Mouse (Mus musculus) liver, embryonic 12.5 days (tissue): ENCODE measurements at regions not wholly inside any gene's neighbourhood (a gene's known extent, or its start where the extent isn't known, plus 50 kb on each side); places are given as distances from the start of the nearest gene placed in this dataset.

Source experiments
- ATAC-seq: fragments of 200-750 bp; cut with Nextera tagmentation; 2 replicates; pipeline ENCODE4 v1.8.0; 2017; ENCODE audit warnings: moderate number of reproducible peaks, mild to moderate bottlenecking, moderate library complexity
- H3K27ac ChIP-seq: fragments of 300-500 bp; sonication (generic); 2 replicates; pipeline ENCODE4 v1.5.1; 2016; ENCODE audit warnings: mild to moderate bottlenecking
- H3K27me3 ChIP-seq: fragments of 300-500 bp; sonication (generic); replicated peaks from 2 replicates; pipeline ENCODE4 v1.6.1; 2016; ENCODE audit warnings: mild to moderate bottlenecking, moderate library complexity
- H3K36me3 ChIP-seq: fragments of 300-500 bp; sonication (generic); 2 replicates; pipeline ENCODE4 v1.6.1; 2016; ENCODE audit warnings: mild to moderate bottlenecking, moderate library complexity
- H3K4me1 ChIP-seq: fragments of 300-500 bp; sonication (generic); 2 replicates; pipeline ENCODE4 v1.6.1; 2016
- H3K4me2 ChIP-seq: fragments of 300-500 bp; sonication (generic); 2 replicates; pipeline ENCODE4 v1.6.1; 2016; ENCODE audit warnings: mild to moderate bottlenecking, moderate library complexity
- H3K4me3 ChIP-seq: fragments of 300-500 bp; sonication (generic); 2 replicates; pipeline ENCODE4 v1.5.1; 2016; ENCODE audit warnings: mild to moderate bottlenecking, moderate library complexity
- H3K9ac ChIP-seq: fragments of 300-500 bp; sonication (generic); 2 replicates; pipeline ENCODE4 v1.6.1; 2016; ENCODE audit warnings: mild to moderate bottlenecking, moderate library complexity
- H3K9me3 ChIP-seq: fragments of 300-500 bp; sonication (generic); replicated peaks from 2 replicates; pipeline ENCODE4 v1.6.1; 2016; ENCODE audit warnings: mild to moderate bottlenecking, moderate library complexity
- WGBS: fragments of 180-500 bp; shearing (Covaris S2); methylation state at CpG from one replicate; pipeline ENCODE4 v1.1.7; 2016; ENCODE audit not compliant: insufficient replicate concordance; 5-methylcytosine and 5-hydroxymethylcytosine counted together

- Histone ChIP-seq H3K4me1 (no peaks in the 10 kb centered on the region), H3K4me2 (no peak overlapping the region), H3K36me3 (no peaks in the 10 kb centered on the region), H3K27ac (no peak overlapping the region), H3K4me3 (no peak overlapping the region), H3K27me3 (no peaks in the 10 kb centered on the region), H3K9ac (no peak overlapping the region), H3K9me3 (no peaks in the 10 kb centered on the region)
- 51% methylated on average over 3 of the region's 3 CpGs for WGBS
- ATAC-seq = no peak
These were observed 82.0 kb downstream of the Cth start for GRCm38 (mm10) chr3:157842872-157843271.

- WGBS = 53% methylated on average over 2 of the region's 2 CpGs
- Histone ChIP-seq H3K36me3 (no peaks in the 10 kb centered on the region), H3K9me3 (no peaks in the 10 kb centered on the region), H3K27ac (no peak overlapping the region), H3K9ac (no peak overlapping the region), H3K4me2 (no peak overlapping the region), H3K4me1 (no peaks in the 10 kb centered on the region), H3K4me3 (no peak overlapping the region), H3K27me3 (no peaks in the 10 kb centered on the region)
- no peak for ATAC-seq
These were observed 83.6 kb downstream of the Cth start for GRCm38 (mm10) chr3:157841164-157841719.

GRCm38 (mm10) chr3:157804307-157804706, 120.6 kb downstream of the Cth start:
- no peak; the same call in 1 of the 2 replicates for ATAC-seq
- H3K27ac ChIP-seq = no peak overlapping the region
- no peak overlapping the region for H3K9ac ChIP-seq
- 39% methylated on average over 3 of the region's 3 CpGs for WGBS
- no peak overlapping the region for H3K4me3 ChIP-seq
- H3K4me1 ChIP-seq = no peaks in the 10 kb centered on the region
- H3K9me3 ChIP-seq = no peaks in the 10 kb centered on the region
- no peak overlapping the region for H3K4me2 ChIP-seq
- H3K27me3 ChIP-seq = no peaks in the 10 kb centered on the region
- H3K36me3 ChIP-seq = no peaks in the 10 kb centered on the region

GRCm38 (mm10) chr3:157803356-157803755, 121.5 kb downstream of the Cth start:
- Histone ChIP-seq H3K27me3 (no peaks in the 10 kb centered on the region), H3K9ac (no peak overlapping the region), H3K4me1 (no peaks in the 10 kb centered on the region), H3K4me2 (no peak overlapping the region), H3K4me3 (no peak overlapping the region), H3K27ac (no peak overlapping the region), H3K36me3 (no peaks in the 10 kb centered on the region), H3K9me3 (no peaks in the 10 kb centered on the region)
- WGBS = 66% methylated on average over 4 of the region's 4 CpGs
- ATAC-seq = no peak

- Histone ChIP-seq H3K4me2 (no peak overlapping the region), H3K4me3 (no peak overlapping the region), H3K9ac (no peak overlapping the region), H3K9me3 (no peaks in the 10 kb centered on the region), H3K27ac (no peak overlapping the region), H3K27me3 (no peaks in the 10 kb centered on the region), H3K36me3 (no peaks in the 10 kb centered on the region), H3K4me1 (no peaks in the 10 kb centered on the region)
- 44% methylated on average over 4 of the region's 4 CpGs for WGBS
- no peak for ATAC-seq
These were observed 137.2 kb downstream of the Cth start for GRCm38 (mm10) chr3:157787559-157788256.

DNA sequence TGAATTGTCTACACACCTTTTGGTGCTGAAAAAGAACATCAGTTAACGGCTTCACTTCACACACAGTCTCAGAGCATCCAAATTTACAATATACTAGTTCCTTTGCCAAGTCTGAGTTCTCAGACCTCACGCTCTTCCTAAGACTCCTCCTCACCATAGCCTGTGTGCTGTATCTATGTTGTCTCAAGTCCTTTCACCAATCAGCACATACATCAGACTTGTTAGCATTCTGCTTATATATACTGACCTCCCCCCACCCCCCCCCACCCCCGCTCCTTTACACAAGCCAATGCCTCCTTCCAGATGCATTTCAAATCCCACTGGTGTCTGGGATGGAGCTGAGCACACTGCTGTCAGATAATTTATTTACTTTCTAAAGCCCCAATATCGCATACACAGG, 143.8 kb downstream of the Cth start:
- H3K9me3 ChIP-seq = no peaks in the 10 kb centered on the region
- H3K27me3 ChIP-seq = no peaks in the 10 kb centered on the region
- H3K36me3 ChIP-seq = no peaks in the 10 kb centered on the region
- no peak for ATAC-seq
- H3K27ac ChIP-seq = no peak overlapping the region
- H3K4me2 ChIP-seq = no peak overlapping the region
- 58% methylated on average over 4 of the region's 4 CpGs for WGBS
- H3K9ac ChIP-seq = no peak overlapping the region
- no peak overlapping the region for H3K4me3 ChIP-seq
- H3K4me1 ChIP-seq = no peaks in the 10 kb centered on the region

DNA sequence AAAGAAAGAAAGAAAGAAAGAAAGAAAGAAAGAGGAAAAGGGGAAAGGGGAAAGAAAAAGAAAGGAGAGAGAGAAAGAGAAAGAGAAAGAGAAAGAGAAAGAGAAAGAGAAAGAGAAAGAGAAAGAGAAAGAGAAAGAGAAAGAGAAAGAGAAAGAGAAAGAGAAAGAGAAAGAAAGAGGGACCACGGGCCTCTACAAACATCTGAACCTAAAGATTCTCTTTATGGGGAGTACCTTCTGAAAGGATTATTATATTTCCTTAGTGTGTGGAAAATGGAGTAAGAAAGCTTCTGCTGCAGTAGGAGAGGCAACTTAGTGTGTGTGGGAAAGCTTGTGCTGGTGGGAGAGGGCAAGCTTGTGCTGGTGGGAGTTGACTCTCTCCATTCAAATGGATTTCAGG, 147.1 kb downstream of the Cth start:
- WGBS = 59% methylated on average over 1 of the region's 1 CpGs
- ATAC-seq = no peak
- no peaks in the 10 kb centered on the region for H3K9me3 ChIP-seq

GRCm38 (mm10) chr3:157763487-157764199, 161.2 kb downstream of the Cth start:
- H3K4me3 ChIP-seq = no peak overlapping the region
- WGBS = 44% methylated on average over 6 of the region's 6 CpGs
- H3K9me3 ChIP-seq = no peaks in the 10 kb centered on the region
- no peak overlapping the region for H3K27ac ChIP-seq
- ATAC-seq = no peak
- no peaks in the 10 kb centered on the region for H3K27me3 ChIP-seq
- no peaks in the 10 kb centered on the region for H3K36me3 ChIP-seq
- H3K9ac ChIP-seq = no peak overlapping the region
- H3K4me2 ChIP-seq = no peak overlapping the region
- H3K4me1 ChIP-seq = no peaks in the 10 kb centered on the region

More for the DNA sequence above, 147.1 kb downstream of the Cth start:
- H3K9ac ChIP-seq = no peak overlapping the region
- H3K27me3 ChIP-seq = no peaks in the 10 kb centered on the region
- H3K4me1 ChIP-seq = no peaks in the 10 kb centered on the region
- no peaks in the 10 kb centered on the region for H3K36me3 ChIP-seq
- H3K4me2 ChIP-seq = no peak overlapping the region
- no peak overlapping the region for H3K27ac ChIP-seq
- H3K4me3 ChIP-seq = no peak overlapping the region

GRCm38 (mm10) chr3:157759856-157760255, 165.0 kb downstream of the Cth start:
- 73% methylated on average over 1 of the region's 1 CpGs for WGBS
- no peak overlapping the region for H3K4me2 ChIP-seq

GRCm38 (mm10) chr3:157754826-157755225, 170.1 kb downstream of the Cth start:
- no peak overlapping the region for H3K4me2 ChIP-seq
- no peak overlapping the region for H3K4me3 ChIP-seq
- ATAC-seq = no peak
- H3K9ac ChIP-seq = no peak overlapping the region
- no peak overlapping the region for H3K27ac ChIP-seq
- H3K9me3 ChIP-seq = no peaks in the 10 kb centered on the region
- 53% methylated on average over 4 of the region's 4 CpGs for WGBS
- H3K27me3 ChIP-seq = no peaks in the 10 kb centered on the region
- H3K36me3 ChIP-seq = no peaks in the 10 kb centered on the region
- no peaks in the 10 kb centered on the region for H3K4me1 ChIP-seq

More at GRCm38 (mm10) chr3:157759856-157760255, 165.0 kb downstream of the Cth start:
- Histone ChIP-seq H3K9ac (no peak overlapping the region), H3K4me3 (no peak overlapping the region), H3K9me3 (no peaks in the 10 kb centered on the region), H3K36me3 (no peaks in the 10 kb centered on the region), H3K4me1 (no peaks in the 10 kb centered on the region), H3K27me3 (no peaks in the 10 kb centered on the region), H3K27ac (no peak overlapping the region)
- ATAC-seq = no peak

- Histone ChIP-seq H3K9me3 (no peaks in the 10 kb centered on the region), H3K4me3 (no peak overlapping the region), H3K4me1 (no peaks in the 10 kb centered on the region), H3K27ac (no peak overlapping the region), H3K9ac (no peak overlapping the region), H3K36me3 (no peaks in the 10 kb centered on the region), H3K27me3 (no peaks in the 10 kb centered on the region), H3K4me2 (no peak overlapping the region)
- 57% methylated on average over 3 of the region's 3 CpGs for WGBS
- no peak for ATAC-seq
These were observed 174.6 kb downstream of the Cth start for GRCm38 (mm10) chr3:157750266-157750665.

DNA sequence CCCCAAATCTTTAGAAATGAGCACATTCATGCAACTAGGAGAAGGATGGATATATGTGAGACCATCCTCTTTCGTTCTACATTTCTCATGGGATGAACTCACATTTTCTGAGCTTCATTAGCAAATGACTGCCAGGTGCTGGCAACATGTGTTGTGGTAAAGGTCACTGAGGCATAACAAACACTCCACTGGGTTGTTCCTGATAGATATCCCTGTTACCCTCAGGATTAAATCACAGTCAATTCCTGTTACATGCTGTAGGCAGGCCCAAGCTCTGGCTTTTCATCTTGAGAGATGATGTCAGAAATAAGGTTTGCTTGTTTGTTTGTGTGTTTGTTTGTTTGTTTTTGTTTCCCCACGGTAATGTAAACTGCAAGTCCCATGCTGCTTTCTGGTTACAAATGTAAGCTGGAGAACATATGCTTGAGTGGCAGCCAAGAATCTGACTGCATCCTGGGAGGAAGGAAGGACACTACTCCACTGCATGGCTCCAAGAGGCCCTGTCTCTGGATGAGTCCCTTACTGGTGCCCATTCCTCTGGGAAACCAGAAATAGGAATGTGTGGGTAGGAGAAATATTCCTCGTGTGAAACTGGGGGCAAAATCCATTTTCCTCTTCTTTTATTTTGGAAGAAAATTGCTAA, 176.4 kb downstream of the Cth start:
- no peak for ATAC-seq
- no peak overlapping the region for H3K4me3 ChIP-seq
- H3K27me3 ChIP-seq = no peaks in the 10 kb centered on the region
- H3K9me3 ChIP-seq = no peaks in the 10 kb centered on the region
- no peaks in the 10 kb centered on the region for H3K36me3 ChIP-seq
- WGBS = 54% methylated on average over 3 of the region's 3 CpGs
- no peaks in the 10 kb centered on the region for H3K4me1 ChIP-seq
- no peak overlapping the region for H3K27ac ChIP-seq
- no peak overlapping the region for H3K9ac ChIP-seq
- H3K4me2 ChIP-seq = no peak overlapping the region
